Mouse (Mus musculus): ENCODE measurements around the gene AI661453.

- no peak for TF ChIP-seq POLR2A (IDR thresholded peaks at IDR 0.05; ENCODE audit: borderline replicate concordance, insufficient read depth, low read length)
- TF ChIP-seq CTCF (IDR thresholded peaks at IDR 0.05; ENCODE audit: borderline replicate concordance, insufficient read depth, low read depth, low read length): no peak
These were observed 3.1 kb downstream of the AI661453 start for GRCm38 (mm10) chr17:47439396-47440028.
